Mouse (Mus musculus) liver, adult 2 months (tissue): ENCODE data around the gene Rab12.

ENCODE experiments used
- CTCF ChIP-seq: fragments of 200-500 bp; IDR thresholded peaks from 2 replicates; pipeline ENCODE4 v1.5.1; 2011; ENCODE audit warnings: low read depth, low read length, control low read depth
- POLR2A ChIP-seq: fragments of 200-500 bp; IDR thresholded peaks from 2 replicates; pipeline ENCODE4 v1.6.1; 2011; ENCODE audit warnings: low read length, control low read depth; ENCODE audit not compliant: insufficient read depth; ENCODE audit errors: extremely low read depth

DNA sequence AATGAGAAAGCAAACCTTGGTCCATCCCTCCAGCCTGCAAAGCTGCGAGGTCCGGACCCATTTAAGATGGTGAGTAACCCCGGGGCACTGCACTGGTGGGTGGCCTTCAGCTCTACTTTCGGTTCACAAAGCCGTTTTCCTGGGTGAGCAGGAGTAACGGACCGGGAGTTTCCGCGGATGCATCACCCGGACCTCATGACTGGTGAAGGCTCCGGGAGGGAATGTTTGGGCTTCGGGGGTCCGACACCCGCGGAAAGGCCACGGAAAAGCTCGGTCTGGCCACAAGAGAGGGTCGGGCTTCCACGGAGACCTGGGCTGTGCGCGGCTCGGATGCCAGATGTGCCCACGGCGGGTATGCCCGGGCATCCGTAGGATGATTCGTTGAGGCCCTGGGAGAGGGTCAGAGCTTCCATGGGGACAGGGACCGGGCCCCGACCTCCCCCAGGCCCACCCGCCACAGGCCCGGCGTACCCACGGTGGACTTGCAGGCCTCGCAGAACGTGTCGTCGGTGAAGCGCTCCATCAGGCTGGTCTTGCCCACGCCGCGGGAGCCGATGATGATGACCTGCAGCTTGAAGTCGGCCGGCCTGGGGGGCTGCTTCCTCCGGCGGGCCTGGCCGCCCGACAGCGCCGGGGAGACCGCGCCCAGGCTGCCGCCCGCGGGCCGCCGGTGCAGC, 514 bp downstream of the Rab12 start:
- TF ChIP-seq CTCF = no peak
- no peak for TF ChIP-seq POLR2A
